Mouse (Mus musculus): ENCODE results near the gene Ifi209. TPM values are rescaled to one million over a fixed set of nuclear protein-coding genes. Genes with fewer than 3 reads are reported as not detected.
"Not testable (repeated sequence)": the region's sequence is repeated elsewhere in the genome, so short reads cannot be mapped to it uniquely, and the experiment has no call there.

The Ifi209 gene
- total RNA-seq (2014; rRNA removed) (0.15 and 0.33 TPM in 2 replicates), polyA plus RNA-seq (2015; fragmentation: Nextera tagmentation; extraction: Ambion mirVana) (0.04 and 0.06 TPM in 2 replicates)

DNA sequence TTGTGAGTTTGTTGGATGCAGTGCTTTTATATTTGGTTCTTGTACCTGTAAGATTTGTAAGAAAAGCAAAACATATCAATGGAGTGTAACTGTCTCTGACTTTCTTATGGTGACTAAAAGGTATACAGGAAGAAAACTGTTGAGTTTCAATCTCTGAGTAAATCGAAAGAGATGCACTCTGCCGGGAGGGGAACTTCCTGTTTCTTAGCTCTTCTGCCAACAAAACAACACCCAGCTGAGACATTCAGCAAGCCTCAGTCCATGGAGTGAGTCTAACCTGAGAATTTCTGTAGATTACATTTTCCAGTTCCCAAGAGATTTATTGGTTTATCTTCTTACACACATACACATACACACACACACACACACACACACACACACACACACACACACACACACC lies at the start of gene Ifi209:
Ifi209 (plus strand) TSS at position 296 of the 400 bp plus-strand sequence.
- not testable (repeated sequence) for DNase-seq; ATAC-seq; H3K4me1 ChIP-seq (ENCODE audit: insufficient read depth); H3K27ac ChIP-seq (ENCODE audit: low read depth, low read length); H3K36me3 ChIP-seq (ENCODE audit: insufficient read depth); H3K4me3 ChIP-seq (ENCODE audit: low read depth, low read length); H3K27me3 ChIP-seq (ENCODE audit: insufficient read depth, low read length); H3K9ac ChIP-seq; H3K9me3 ChIP-seq (ENCODE audit: low read length); H3K4me2 ChIP-seq (ENCODE audit: low read depth)
- 89% methylated on average over 2 of the region's 2 CpGs for WGBS

DNA sequence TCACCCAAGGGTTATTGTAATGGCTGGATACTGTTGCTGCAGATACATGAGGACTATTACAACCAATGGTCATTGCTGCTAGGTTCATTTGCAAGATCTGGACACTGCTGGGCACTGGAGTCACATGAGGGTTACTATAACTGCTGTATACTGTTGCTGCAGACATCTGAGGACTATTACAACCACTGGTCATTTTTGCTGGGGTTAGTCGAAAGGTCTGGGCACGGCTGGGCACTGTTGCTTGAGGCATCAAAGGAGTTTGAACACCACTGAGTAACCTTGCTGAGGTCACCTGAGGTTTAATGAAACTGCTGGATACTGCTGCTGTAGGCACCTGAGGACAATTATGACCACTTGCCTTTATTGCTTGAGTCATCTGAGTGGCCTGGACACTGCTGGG lies 41.0 kb upstream of the Ifi209 start:
- not testable (repeated sequence) for H3K9ac ChIP-seq; H3K27ac ChIP-seq (ENCODE audit: low read depth, low read length); H3K27me3 ChIP-seq (ENCODE audit: insufficient read depth, low read length); H3K4me1 ChIP-seq (ENCODE audit: insufficient read depth); H3K4me2 ChIP-seq (ENCODE audit: low read depth); H3K36me3 ChIP-seq (ENCODE audit: insufficient read depth); H3K4me3 ChIP-seq (ENCODE audit: low read depth, low read length); DNase-seq; ATAC-seq; H3K9me3 ChIP-seq (ENCODE audit: low read length)
- 84% methylated on average over 2 of the region's 2 CpGs for WGBS

DNA sequence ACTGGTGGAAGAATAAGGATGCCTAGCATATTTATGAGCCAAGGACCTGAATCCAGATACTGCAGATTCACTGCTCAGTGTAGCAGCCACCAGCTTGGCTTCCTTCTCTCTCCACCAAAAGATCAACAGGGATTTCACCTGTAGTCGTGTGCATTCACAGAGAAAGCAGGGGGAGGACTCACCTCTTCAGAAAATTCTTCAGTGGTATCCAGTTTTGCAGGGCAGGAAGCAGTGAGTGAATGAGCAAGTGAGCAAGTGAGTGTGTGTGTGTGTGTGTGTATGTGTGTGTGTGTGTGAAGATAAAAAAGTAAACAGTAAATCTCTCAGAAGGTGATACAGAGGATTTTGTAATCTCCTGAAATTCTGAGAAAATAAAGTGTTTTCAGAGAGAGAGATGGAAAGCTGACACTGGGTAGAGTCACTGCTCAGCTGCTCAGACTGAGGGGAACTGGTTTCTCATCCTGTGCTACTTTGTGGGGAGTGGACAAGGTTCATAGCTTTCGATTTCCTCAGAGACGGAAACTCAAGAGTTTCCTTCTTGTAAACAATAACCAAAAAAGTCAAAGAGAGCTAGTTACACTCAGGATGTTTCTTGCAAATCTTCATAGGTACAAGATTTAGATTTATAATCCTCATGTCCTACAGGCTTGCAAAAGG lies 31.8 kb upstream of the Ifi209 start, which contains the start of gene Ifi213:
Ifi213 (minus strand) TSS at position 437 of the 657 bp plus-strand sequence.
- not testable (repeated sequence) for H3K4me3 ChIP-seq (ENCODE audit: low read depth, low read length); H3K4me1 ChIP-seq (ENCODE audit: insufficient read depth); H3K9ac ChIP-seq; H3K4me2 ChIP-seq (ENCODE audit: low read depth); H3K9me3 ChIP-seq (ENCODE audit: low read length); H3K27me3 ChIP-seq (ENCODE audit: insufficient read depth, low read length); ATAC-seq; H3K27ac ChIP-seq (ENCODE audit: low read depth, low read length); H3K36me3 ChIP-seq (ENCODE audit: insufficient read depth); DNase-seq
- 81% methylated on average over 3 of the region's 3 CpGs for WGBS

DNA sequence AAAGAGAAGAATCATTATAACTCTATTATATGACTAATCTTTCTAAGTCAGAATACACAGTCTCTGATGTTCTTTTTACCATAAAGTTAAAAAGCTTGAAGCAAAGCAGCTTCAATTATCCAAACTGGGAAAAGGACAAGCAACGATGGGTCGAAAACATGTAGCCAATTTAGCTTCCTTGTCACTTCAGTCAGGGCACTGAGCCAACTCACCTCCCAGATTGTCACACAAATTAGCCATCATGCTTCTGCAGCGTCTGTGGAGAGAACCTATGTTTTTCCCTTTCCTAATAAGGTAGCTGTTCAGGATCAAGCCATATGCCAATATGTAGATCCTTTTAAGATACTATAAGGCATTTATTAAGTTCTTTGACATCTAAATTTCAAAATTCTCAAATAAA lies 20.4 kb upstream of the Ifi209 start:
- H3K9me3 ChIP-seq (ENCODE audit: low read length); H3K27ac ChIP-seq (ENCODE audit: low read depth, low read length); DNase-seq; ATAC-seq; H3K36me3 ChIP-seq (ENCODE audit: insufficient read depth); H3K4me3 ChIP-seq (ENCODE audit: low read depth, low read length); H3K27me3 ChIP-seq (ENCODE audit: insufficient read depth, low read length); H3K4me1 ChIP-seq (ENCODE audit: insufficient read depth); H3K9ac ChIP-seq; H3K4me2 ChIP-seq (ENCODE audit: low read depth): not testable (repeated sequence)
- 32% methylated on average over 3 of the region's 3 CpGs for WGBS

DNA sequence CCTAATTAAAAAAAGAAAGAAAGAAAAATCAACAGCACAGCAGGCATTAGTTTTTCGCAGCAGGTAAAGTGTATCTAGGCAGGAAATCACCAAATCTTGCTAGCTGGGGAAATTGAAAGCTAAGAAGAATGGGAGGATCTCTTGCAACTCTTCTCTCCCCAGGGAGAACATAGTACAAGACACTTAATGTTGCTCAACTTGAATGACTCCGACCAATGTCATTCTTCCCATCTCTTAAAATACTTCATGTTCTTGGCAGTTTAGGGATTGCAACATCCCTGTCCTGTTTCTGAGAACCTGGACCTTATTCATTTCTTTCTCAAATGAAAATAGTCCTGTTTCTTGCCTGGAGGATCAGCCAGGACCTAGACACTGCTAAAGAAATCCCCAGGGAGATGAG lies 8.5 kb upstream of the Ifi209 start:
- H3K4me3 ChIP-seq (ENCODE audit: low read depth, low read length); H3K9ac ChIP-seq; H3K27ac ChIP-seq (ENCODE audit: low read depth, low read length); ATAC-seq; H3K36me3 ChIP-seq (ENCODE audit: insufficient read depth); DNase-seq; H3K4me1 ChIP-seq (ENCODE audit: insufficient read depth); H3K4me2 ChIP-seq (ENCODE audit: low read depth); H3K9me3 ChIP-seq (ENCODE audit: low read length); H3K27me3 ChIP-seq (ENCODE audit: insufficient read depth, low read length): not testable (repeated sequence)
- WGBS: 88% methylated on average over 2 of the region's 2 CpGs

DNA sequence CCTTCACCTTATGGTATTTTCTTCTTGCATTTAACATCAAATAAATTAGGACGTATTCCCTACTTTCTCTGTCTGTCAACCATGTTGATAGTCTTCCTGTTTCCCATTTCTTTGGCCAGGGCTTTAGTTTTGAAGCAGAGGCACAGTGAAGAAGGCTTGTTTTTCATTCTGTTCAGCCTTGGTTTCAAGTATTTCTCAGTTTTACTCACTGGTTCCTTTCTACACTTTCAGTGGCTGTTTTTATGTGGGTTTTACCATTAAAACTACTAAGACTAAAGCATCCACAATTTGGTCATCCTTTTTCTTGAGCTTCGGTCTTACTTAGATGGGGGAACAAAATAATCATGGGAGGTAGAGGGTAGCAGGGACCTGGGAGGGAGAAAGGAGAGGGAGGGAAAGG lies 6.7 kb upstream of the Ifi209 start:
- no peak for ATAC-seq
- no peaks in the 10 kb centered on the region for H3K4me1 ChIP-seq (ENCODE audit: insufficient read depth)

DNA sequence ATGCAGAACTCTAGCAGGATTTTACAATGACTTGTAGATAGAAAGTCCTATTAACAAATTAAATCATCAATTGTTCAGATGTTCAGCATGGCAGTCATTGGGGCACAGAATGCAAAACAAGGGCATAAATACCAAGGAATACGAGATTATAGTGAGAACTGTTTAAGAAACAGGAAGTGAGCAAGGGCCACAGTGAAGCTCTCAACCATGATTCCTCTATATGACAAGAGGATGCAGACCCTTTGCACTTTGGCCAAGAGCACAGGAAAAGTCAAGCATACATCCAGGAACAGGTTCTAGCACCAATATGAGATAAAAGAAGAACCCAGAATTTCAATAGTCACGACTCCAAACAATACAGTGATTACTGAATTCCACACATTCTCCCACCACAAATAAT lies 4.0 kb upstream of the Ifi209 start:
- no peak overlapping the region for H3K27ac ChIP-seq (ENCODE audit: low read depth, low read length)
- H3K4me3 ChIP-seq (ENCODE audit: low read depth, low read length): no peak overlapping the region
- H3K36me3 ChIP-seq (ENCODE audit: insufficient read depth): no peaks in the 10 kb centered on the region
- H3K4me2 ChIP-seq (ENCODE audit: low read depth): no peak overlapping the region
- ATAC-seq (no peak), DNase-seq (no peak)
- H3K9ac ChIP-seq: no peak overlapping the region
- H3K27me3 ChIP-seq (ENCODE audit: insufficient read depth, low read length): no peaks in the 10 kb centered on the region
- no peaks in the 10 kb centered on the region for H3K4me1 ChIP-seq (ENCODE audit: insufficient read depth)
- 77% methylated on average over 2 of the region's 2 CpGs for WGBS
- no peak for TF ChIP-seq CTCF (IDR thresholded peaks at IDR 0.05; ENCODE audit: low read depth)
- H3K9me3 ChIP-seq (ENCODE audit: low read length): no peaks in the 10 kb centered on the region

More for the DNA sequence above, 6.7 kb upstream of the Ifi209 start:
- Histone ChIP-seq H3K9me3 (ENCODE audit: low read length) (no peaks in the 10 kb centered on the region), H3K4me2 (ENCODE audit: low read depth) (no peak overlapping the region), H3K27me3 (ENCODE audit: insufficient read depth, low read length) (no peaks in the 10 kb centered on the region), H3K36me3 (ENCODE audit: insufficient read depth) (no peaks in the 10 kb centered on the region), H3K27ac (ENCODE audit: low read depth, low read length) (no peak overlapping the region), H3K9ac (no peak overlapping the region), H3K4me3 (ENCODE audit: low read depth, low read length) (no peak overlapping the region)
- DNase-seq: no peak
- no peak for TF ChIP-seq CTCF (IDR thresholded peaks at IDR 0.05; ENCODE audit: low read depth)
- WGBS: 93% methylated on average over 2 of the region's 2 CpGs

All from forebrain, postnatal 0 days (tissue).